Mouse (Mus musculus): Measurements from ENCODE around the gene Strip1.

The Strip1 gene

GRCm38 (mm10) chr3:107627641-107628040 is 3.9 kb downstream of the Strip1 start:
- DNase-seq: no peak

- no peak for DNase-seq
Measured at GRCm38 (mm10) chr3:107626751-107627150, 4.7 kb downstream of the Strip1 start.

- DNase-seq: no peak
Measured at GRCm38 (mm10) chr3:107625536-107625935, 6.0 kb downstream of the Strip1 start.

GRCm38 (mm10) chr3:107624424-107624823 is 7.1 kb downstream of the Strip1 start:
- no peak for DNase-seq

- DNase-seq: no peak
Measured at GRCm38 (mm10) chr3:107622537-107622936, 9.0 kb downstream of the Strip1 start.

- DNase-seq: no peak
Measured at GRCm38 (mm10) chr3:107621286-107622075, 10.0 kb downstream of the Strip1 start.

- DNase-seq: no peak
Measured at GRCm38 (mm10) chr3:107619911-107620310, 11.6 kb downstream of the Strip1 start.

- DNase-seq: no peak
Measured at GRCm38 (mm10) chr3:107617800-107618199, 13.7 kb downstream of the Strip1 start.

- DNase-seq: peak; percentile 75
Measured at GRCm38 (mm10) chr3:107612902-107613525, 18.5 kb downstream of the Strip1 start.

GRCm38 (mm10) chr3:107611394-107611793 is 20.1 kb downstream of the Strip1 start:
- DNase-seq: no peak

- peak; percentile 34 for DNase-seq
Measured at GRCm38 (mm10) chr3:107609376-107609775, 22.1 kb downstream of the Strip1 start.

GRCm38 (mm10) chr3:107608808-107609207 is 22.7 kb downstream of the Strip1 start:
- DNase-seq: no peak

- no peak for DNase-seq
Measured at GRCm38 (mm10) chr3:107607221-107607620, 24.3 kb downstream of the Strip1 start.

GRCm38 (mm10) chr3:107605304-107605703 is 26.2 kb downstream of the Strip1 start:
- peak; percentile 58 for DNase-seq

GRCm38 (mm10) chr3:107600127-107600526 is 31.4 kb downstream of the Strip1 start:
- DNase-seq: no peak

GRCm38 (mm10) chr3:107597586-107598389 is 33.7 kb downstream of the Strip1 start:
- DNase-seq: no peak

GRCm38 (mm10) chr3:107597134-107597533 is 34.4 kb downstream of the Strip1 start:
- DNase-seq: no peak

GRCm38 (mm10) chr3:107596559-107596958 is 34.9 kb downstream of the Strip1 start:
- peak; percentile 25 for DNase-seq

GRCm38 (mm10) chr3:107595938-107596461 is 35.5 kb downstream of the Strip1 start:
- no peak for DNase-seq

GRCm38 (mm10) chr3:107595264-107595937 is 36.1 kb downstream of the Strip1 start:
- no peak for DNase-seq

GRCm38 (mm10) chr3:107594662-107595263 is 36.7 kb downstream of the Strip1 start, which contains the start of gene Alx3:
Alx3 (plus strand) TSS chr3:107595031.
- DNase-seq: no peak

GRCm38 (mm10) chr3:107593632-107594031 is 37.9 kb downstream of the Strip1 start:
- no peak for DNase-seq

Data from kidney, postnatal 14 days (tissue).